Mouse (Mus musculus): ENCODE measurements around the gene Snai1.

Snai1 gene

GRCm38 (mm10) chr2:167537476-167538297 is at the start of gene Snai1:
TSS of gene Snai1 (plus strand) at chr2:167538195.
- peak; percentile 95 for DNase-seq (ENCODE audit: extremely low spot score, low spot score)

GRCm38 (mm10) chr2:167490813-167491525 is 47.0 kb upstream of the Snai1 start:
- no peak for DNase-seq (ENCODE audit: extremely low spot score, low spot score)

- no peak for DNase-seq (ENCODE audit: extremely low spot score, low spot score)
Measured at GRCm38 (mm10) chr2:167491757-167492708, 46.0 kb upstream of the Snai1 start, which contains the start of gene Rnf114. TSS of gene Rnf114 (plus strand) at chr2:167492645.

- DNase-seq (ENCODE audit: extremely low spot score, low spot score) = peak; percentile 94
Measured at GRCm38 (mm10) chr2:167492713-167493636, 45.0 kb upstream of the Snai1 start, which contains the start of gene Spata2. TSS of gene Spata2 (minus strand) at chr2:167492887.

GRCm38 (mm10) chr2:167496437-167496836 is 41.6 kb upstream of the Snai1 start:
- no peak for DNase-seq (ENCODE audit: extremely low spot score, low spot score)

- DNase-seq (ENCODE audit: extremely low spot score, low spot score) = no peak
Measured at GRCm38 (mm10) chr2:167497272-167497671, 40.7 kb upstream of the Snai1 start.

DNA sequence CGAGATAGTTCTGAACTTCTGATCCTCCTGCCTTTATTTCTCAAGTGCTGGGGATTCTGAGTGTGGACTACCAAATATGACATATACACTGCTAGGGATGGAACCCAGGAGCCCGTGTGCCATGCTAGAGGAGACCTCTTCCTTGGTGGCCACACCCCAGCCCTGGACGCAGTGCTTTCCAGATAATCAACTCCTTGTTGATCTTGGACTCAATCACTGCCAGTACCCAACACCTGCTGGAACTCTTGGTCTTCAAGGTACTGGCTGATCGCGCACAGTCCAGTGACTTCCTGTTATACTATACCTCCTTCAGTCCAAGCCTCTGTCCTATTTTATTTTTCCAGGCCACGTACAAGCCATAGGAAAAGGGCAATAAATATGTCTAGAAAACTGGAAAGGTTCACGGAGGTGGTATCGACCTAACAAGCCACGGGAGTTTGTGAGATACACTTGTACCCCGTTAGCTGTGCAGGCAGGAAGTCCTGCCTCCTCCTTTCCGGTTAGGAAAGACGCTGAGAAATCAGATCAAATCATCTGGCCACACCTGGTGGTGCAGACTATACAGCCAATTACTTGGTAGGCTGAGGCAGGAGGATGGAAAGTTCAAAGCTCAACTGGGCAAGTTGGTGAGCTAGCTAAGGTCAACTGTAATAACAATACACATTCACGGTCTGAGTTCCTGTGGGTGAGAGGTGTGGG is 35.3 kb upstream of the Snai1 start:
- no peak for DNase-seq (ENCODE audit: extremely low spot score, low spot score)

DNA sequence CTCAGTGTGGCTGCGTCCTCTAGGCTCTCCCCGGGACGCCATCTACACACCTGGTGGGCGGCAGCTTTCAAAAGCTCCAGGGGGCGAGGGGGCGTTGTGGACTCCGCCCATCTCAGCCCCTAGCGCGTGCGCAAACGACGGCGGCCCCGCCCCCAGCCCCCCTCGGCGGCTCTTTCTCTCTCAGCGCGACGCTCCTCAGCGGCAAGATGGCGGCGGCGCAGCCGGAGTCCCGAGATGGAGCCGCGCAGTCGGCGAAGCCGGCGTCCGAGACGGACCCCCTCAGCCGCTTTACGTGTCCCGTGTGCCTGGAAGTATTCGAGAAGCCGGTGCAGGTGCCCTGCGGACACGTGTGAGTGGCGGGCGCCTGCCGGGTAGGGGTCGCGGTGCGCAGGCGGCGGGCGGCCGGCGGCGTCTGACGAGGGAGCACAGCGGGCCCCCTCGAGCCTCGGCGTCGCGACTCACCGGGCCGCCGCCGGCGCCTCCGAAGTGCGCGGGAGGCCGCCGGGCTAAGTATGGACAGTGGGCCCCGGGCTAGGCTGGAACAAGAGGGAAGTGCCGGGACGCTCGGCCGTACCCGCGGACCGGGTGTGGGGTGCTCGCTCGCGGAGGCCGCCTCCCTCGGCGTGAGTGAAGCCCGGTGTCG is 34.6 kb upstream of the Snai1 start:
- peak; percentile 89 for DNase-seq (ENCODE audit: extremely low spot score, low spot score)

GRCm38 (mm10) chr2:167503896-167504349 is 34.1 kb upstream of the Snai1 start:
- peak; percentile 62 for DNase-seq (ENCODE audit: extremely low spot score, low spot score)

DNA sequence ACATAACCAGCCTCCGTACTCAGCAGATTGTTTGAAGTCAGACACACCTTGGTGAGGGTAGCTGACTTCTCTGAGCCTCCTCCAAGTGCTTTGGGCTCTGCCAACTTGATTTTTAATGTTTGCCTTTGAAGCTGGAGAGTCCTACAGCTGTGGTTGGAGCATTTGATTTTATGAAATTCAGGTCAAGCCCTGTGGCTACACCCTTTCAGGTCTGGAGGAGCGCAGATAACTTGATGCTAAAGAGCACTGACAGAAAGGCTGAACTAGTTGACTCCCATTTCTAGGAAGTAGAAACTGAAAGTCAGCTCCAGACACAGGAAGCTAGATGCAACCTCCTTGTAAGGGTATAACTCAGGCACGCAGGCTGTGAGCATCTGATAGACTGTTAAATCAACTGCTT is 32.9 kb upstream of the Snai1 start:
- DNase-seq (ENCODE audit: extremely low spot score, low spot score) = no peak

GRCm38 (mm10) chr2:167506546-167507260 is 31.3 kb upstream of the Snai1 start:
- no peak for DNase-seq (ENCODE audit: extremely low spot score, low spot score)

- DNase-seq (ENCODE audit: extremely low spot score, low spot score) = no peak
Measured at GRCm38 (mm10) chr2:167507719-167508385, 30.1 kb upstream of the Snai1 start.

DNA sequence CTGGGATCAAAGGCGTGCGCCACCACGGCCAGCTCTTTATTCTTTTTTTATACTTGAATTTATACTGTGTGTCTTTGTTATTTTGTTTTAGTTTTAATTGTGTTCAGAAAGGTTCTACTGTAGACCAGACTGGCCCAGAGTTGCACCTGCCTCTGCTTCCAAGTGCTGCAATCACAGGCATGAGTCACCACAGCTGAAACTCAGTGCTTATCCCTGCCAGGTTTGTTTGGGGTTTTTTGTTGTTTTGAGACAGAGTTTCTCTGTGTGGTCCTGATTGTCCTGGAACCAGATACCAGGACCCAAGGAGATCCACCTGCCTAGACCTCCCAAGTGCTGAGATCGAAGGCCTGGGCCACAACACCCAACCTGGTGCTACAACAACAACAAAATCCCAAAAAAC is 29.4 kb upstream of the Snai1 start:
- no peak for DNase-seq (ENCODE audit: extremely low spot score, low spot score)

- DNase-seq (ENCODE audit: extremely low spot score, low spot score) = no peak
Measured at GRCm38 (mm10) chr2:167510485-167510884, 27.5 kb upstream of the Snai1 start.

DNA sequence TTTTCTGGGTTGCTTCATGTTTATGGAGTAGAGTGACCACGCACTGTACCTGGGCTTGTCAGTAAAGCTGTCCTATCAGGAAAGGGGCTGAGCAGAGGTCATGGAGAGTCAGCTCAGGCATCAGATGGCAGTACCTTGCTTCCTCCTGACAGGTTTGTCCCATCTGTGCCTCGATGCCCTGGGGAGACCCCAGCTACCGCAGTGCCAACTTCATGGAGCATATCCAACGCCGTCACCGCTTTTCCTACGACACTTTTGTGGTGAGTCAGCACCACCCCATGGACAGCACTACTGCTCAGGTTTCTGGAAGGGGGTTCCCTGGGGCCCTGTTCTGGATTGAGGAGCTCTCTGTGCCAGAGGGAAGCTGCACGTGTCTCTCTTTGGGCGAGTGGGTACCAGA is 25.6 kb upstream of the Snai1 start:
- DNase-seq (ENCODE audit: extremely low spot score, low spot score) = no peak

GRCm38 (mm10) chr2:167512970-167513369 is 25.0 kb upstream of the Snai1 start:
- DNase-seq (ENCODE audit: extremely low spot score, low spot score) = no peak

DNA sequence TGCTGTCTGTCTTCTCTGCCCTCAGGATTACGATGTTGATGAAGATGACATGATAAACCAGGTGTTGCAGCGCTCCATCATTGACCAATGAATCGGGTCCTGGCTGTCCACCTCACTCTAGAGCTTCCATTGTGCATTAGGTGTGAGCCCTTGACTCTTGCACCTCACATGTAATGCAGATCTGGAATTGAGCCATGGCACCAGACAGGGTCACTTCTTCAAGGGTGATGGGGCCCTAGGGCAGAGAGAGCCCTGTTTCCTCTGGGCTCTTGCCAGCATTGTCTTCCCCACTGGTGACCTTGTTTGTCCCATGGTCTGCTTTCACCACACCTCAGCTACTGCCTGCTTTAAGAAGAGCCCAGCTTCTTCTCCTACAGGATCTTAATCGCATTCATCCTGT is 23.4 kb upstream of the Snai1 start:
- DNase-seq (ENCODE audit: extremely low spot score, low spot score) = no peak

GRCm38 (mm10) chr2:167515688-167516087 is 22.3 kb upstream of the Snai1 start:
- DNase-seq (ENCODE audit: extremely low spot score, low spot score) = no peak

Data from neural tube, embryonic 10.5 days (tissue).